Mouse (Mus musculus): Measurements from ENCODE around the gene Zcchc9. TPM values are rescaled to one million over a fixed set of nuclear protein-coding genes. Genes with fewer than 3 reads are reported as not detected.

Zcchc9 gene
- polyA plus RNA-seq (2014; fragmentation: Nextera tagmentation; extraction: Ambion mirVana): 30.2 and 30.6 TPM in 2 replicates

DNA sequence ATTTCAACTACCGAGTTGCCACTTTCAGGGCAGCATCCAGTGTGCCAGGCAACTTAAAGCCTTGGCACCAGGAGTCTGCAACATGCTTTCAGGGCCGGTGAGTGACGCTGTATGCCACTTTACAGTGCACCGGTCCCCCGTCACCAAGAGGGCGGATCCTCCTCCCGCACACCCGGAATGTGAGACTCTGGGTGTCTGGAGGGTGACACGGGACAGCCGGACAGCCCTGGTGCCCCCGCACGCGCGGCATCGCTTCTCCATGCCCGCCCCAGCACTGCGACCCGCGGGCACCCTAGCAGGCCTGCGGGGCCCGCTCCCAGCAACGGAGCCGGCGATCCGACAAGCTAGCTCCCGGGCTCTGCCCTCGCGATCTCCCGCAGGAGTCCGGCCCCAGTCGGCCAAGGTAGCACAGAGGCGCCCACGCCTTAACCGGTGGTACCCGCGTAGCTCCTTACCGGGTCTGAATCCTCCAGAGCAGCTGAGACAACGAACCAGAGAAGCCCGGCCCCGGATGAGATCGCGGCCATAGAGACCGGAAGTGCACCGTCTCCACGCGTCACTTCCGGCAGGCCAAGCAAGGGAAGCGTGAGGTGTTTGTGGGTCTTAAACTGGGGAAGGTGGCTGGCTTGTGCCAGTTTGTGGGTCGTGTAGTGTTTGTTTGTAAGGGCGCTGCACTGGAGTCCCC, at the start of gene Zcchc9:
Zcchc9 (minus strand) TSS at position 551 of the 685 bp plus-strand sequence.
- Histone ChIP-seq H3K4me2 (ENCODE audit: low read length) (peak within 1 kb of the TSS; percentile 62), H3K27me3 (replicated peaks; ENCODE audit: control insufficient read depth, insufficient read depth, low read length) (no peaks in the 10 kb centered on the region), H3K4me1 (replicated peaks; ENCODE audit: control insufficient read depth, insufficient read depth, low read length) (peaks cover 8% of the 10 kb centered on the region), H3K36me3 (ENCODE audit: control insufficient read depth, insufficient read depth, low read length) (peaks cover 20% of the 10 kb centered on the region), H3K9ac (ENCODE audit: low read length) (peak within 1 kb of the TSS; percentile 98), H3K27ac (ENCODE audit: low read depth) (peak within 1 kb of the TSS; percentile 91), H3K9me3 (ENCODE audit: control insufficient read depth, low read length) (no peaks in the 10 kb centered on the region), H3K4me3 (ENCODE audit: low read depth, low read length) (peak within 1 kb of the TSS; percentile 95)
- ATAC-seq (replicated peaks; ENCODE audit: low FRiP score, low TSS enrichment, low read depth): peak; percentile 99
- WGBS: under 1% methylated on average over 50 of the region's 50 CpGs
- DNase-seq (ENCODE audit: low spot score): peak; percentile 95

DNA sequence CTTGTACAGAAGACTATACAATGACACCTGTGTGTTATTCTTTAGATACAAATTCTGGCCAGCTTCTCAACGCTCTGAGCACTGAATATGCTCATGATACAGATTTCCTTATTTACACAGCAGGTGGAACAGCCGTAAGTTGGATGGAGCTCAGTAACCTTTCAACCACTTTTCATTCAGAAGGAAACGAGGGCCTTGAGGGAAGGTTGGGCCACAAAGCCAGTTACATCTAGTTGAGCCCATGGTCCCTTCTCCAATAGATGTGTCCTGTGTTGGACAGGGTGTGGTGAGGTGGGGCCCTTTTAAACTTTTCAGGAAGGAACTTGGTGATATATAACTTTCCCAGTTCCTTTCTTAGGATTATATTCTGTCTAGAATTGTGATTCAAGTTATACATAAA, 46.9 kb upstream of the Zcchc9 start:
- no peaks in the 10 kb centered on the region for H3K36me3 ChIP-seq (ENCODE audit: control insufficient read depth, insufficient read depth, low read length)
- ATAC-seq (replicated peaks; ENCODE audit: low FRiP score, low TSS enrichment, low read depth): no peak
- 73% methylated on average over 3 of the region's 3 CpGs for WGBS
- H3K27ac ChIP-seq (ENCODE audit: low read depth): no peak overlapping the region
- H3K4me2 ChIP-seq (ENCODE audit: low read length): no peak overlapping the region
- no peak overlapping the region for H3K4me3 ChIP-seq (ENCODE audit: low read depth, low read length)
- H3K9ac ChIP-seq (ENCODE audit: low read length): no peak overlapping the region
- no peak for DNase-seq (ENCODE audit: low spot score)
- H3K4me1 ChIP-seq (replicated peaks; ENCODE audit: control insufficient read depth, insufficient read depth, low read length): no peaks in the 10 kb centered on the region
- H3K27me3 ChIP-seq (replicated peaks; ENCODE audit: control insufficient read depth, insufficient read depth, low read length): no peaks in the 10 kb centered on the region
- H3K9me3 ChIP-seq (ENCODE audit: control insufficient read depth, low read length): no peaks in the 10 kb centered on the region

DNA sequence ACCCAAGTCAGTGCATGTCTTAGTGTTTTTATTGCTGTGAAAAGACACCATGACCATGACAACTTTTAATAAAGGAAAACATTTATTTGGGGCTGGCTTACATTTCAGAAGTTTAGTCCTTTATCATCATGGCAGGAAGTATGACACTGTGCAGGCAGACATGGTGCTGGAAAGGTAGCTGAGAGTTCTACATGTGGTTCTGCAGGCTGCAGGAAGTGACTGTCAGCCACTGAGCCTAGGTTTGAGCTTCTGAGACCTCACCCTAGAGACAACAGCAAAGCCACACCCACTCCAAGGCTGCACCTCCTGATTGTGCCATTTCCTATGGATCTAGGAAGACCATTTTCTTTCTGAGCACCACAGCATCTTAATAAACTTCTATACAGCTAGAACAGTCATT, 20.4 kb upstream of the Zcchc9 start:
- Histone ChIP-seq H3K9ac (ENCODE audit: low read length) (no peak overlapping the region), H3K4me3 (ENCODE audit: low read depth, low read length) (no peak overlapping the region), H3K4me2 (ENCODE audit: low read length) (no peak overlapping the region), H3K9me3 (ENCODE audit: control insufficient read depth, low read length) (no peaks in the 10 kb centered on the region), H3K4me1 (replicated peaks; ENCODE audit: control insufficient read depth, insufficient read depth, low read length) (no peaks in the 10 kb centered on the region; the same call in 1 of the 2 replicates), H3K27me3 (replicated peaks; ENCODE audit: control insufficient read depth, insufficient read depth, low read length) (no peaks in the 10 kb centered on the region), H3K36me3 (ENCODE audit: control insufficient read depth, insufficient read depth, low read length) (no peaks in the 10 kb centered on the region), H3K27ac (ENCODE audit: low read depth) (no peak overlapping the region)
- ATAC-seq (replicated peaks; ENCODE audit: low FRiP score, low TSS enrichment, low read depth) (no peak), DNase-seq (ENCODE audit: low spot score) (no peak)

DNA sequence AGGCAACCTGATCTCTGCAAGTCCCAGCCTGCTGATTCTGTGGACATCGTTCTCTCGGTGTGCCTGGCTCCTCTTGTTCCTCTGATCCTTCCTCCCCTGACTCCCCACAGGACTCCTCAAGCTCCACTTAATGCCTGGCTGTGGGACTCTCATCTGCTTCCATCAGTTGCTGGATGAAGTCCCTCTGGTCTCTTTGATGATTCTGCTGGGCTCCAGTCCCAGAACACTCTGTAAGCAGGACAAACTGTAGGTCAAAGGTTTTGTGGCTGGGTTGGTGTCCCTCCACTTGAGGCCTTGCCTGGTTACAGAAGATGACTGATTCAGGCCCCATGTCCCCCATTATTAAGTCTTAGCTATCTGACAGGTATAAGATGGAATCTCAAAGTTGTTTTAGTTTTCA, 18.6 kb upstream of the Zcchc9 start:
- no peak overlapping the region for H3K27ac ChIP-seq (ENCODE audit: low read depth)
- H3K9ac ChIP-seq (ENCODE audit: low read length): no peak overlapping the region
- ATAC-seq (replicated peaks; ENCODE audit: low FRiP score, low TSS enrichment, low read depth): no peak
- H3K4me3 ChIP-seq (ENCODE audit: low read depth, low read length): no peak overlapping the region
- DNase-seq (ENCODE audit: low spot score): no peak
- H3K4me2 ChIP-seq (ENCODE audit: low read length): no peak overlapping the region
- H3K27me3 ChIP-seq (replicated peaks; ENCODE audit: control insufficient read depth, insufficient read depth, low read length): no peaks in the 10 kb centered on the region
- 95% methylated on average over 2 of the region's 2 CpGs for WGBS
- H3K9me3 ChIP-seq (ENCODE audit: control insufficient read depth, low read length): no peaks in the 10 kb centered on the region
- no peaks in the 10 kb centered on the region; the same call in 1 of the 2 replicates for H3K4me1 ChIP-seq (replicated peaks; ENCODE audit: control insufficient read depth, insufficient read depth, low read length)
- no peaks in the 10 kb centered on the region for H3K36me3 ChIP-seq (ENCODE audit: control insufficient read depth, insufficient read depth, low read length)

DNA sequence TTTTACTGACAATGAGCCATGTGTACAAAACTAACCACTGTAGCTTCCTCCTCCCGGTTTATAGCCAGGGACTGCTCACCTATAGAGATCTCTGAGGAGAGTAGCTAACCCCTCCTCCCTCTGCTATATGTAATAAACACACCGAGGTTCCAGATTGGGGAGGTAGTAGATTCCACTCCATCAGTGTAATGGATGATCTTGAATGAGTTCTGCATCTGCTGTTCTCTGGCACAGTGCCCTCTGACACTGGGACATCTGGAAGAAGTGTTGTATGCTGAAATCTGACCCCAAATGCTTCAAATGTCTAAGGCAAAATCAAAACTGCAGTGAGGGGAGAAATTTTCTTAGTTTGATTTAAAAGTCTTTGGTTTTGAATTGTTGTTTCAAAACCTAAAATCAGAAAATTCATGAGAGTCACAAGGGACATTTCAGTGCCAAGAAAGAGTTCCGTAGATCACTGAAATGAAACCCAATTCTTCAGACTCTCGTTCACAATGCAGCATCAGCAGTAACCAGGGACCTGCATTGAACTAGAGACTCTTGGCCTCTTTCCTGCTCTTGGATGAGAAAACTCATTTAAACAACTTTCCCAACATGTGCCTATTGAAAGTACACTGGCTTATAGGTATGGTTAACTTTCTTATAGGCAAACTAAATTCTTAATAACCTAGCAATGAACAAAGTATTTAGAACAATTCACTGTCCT, 17.5 kb upstream of the Zcchc9 start:
- Histone ChIP-seq H3K4me1 (replicated peaks; ENCODE audit: control insufficient read depth, insufficient read depth, low read length) (no peaks in the 10 kb centered on the region; the same call in 1 of the 2 replicates), H3K27me3 (replicated peaks; ENCODE audit: control insufficient read depth, insufficient read depth, low read length) (no peaks in the 10 kb centered on the region), H3K4me2 (ENCODE audit: low read length) (no peak overlapping the region), H3K9me3 (ENCODE audit: control insufficient read depth, low read length) (no peaks in the 10 kb centered on the region), H3K4me3 (ENCODE audit: low read depth, low read length) (no peak overlapping the region), H3K36me3 (ENCODE audit: control insufficient read depth, insufficient read depth, low read length) (no peaks in the 10 kb centered on the region), H3K27ac (ENCODE audit: low read depth) (no peak overlapping the region), H3K9ac (ENCODE audit: low read length) (no peak overlapping the region)
- DNase-seq (ENCODE audit: low spot score): no peak
- no peak for ATAC-seq (replicated peaks; ENCODE audit: low FRiP score, low TSS enrichment, low read depth)
- WGBS: 51% methylated on average over 4 of the region's 4 CpGs

DNA sequence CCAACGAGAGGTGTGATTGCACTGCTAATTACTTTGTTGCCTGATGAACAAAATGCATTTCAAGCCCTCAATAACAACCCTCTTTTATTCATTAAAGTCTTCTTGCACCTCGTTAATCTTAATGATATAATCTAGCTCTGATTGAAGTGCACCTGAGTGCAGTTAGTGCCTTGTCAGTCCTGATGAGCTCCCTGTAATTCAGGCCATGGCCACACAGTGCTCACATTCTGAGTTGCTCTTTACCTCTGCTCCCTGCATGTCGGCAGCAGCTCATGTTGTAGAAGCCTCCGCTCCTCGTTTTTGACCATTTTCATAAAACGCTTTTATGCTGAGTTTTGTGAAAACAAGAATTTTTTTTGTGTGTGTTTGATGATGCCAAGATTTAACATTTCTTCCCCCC, 16.2 kb upstream of the Zcchc9 start:
- Histone ChIP-seq H3K4me3 (ENCODE audit: low read depth, low read length) (no peak overlapping the region), H3K4me2 (ENCODE audit: low read length) (no peak overlapping the region), H3K9ac (ENCODE audit: low read length) (no peak overlapping the region), H3K9me3 (ENCODE audit: control insufficient read depth, low read length) (no peaks in the 10 kb centered on the region), H3K27me3 (replicated peaks; ENCODE audit: control insufficient read depth, insufficient read depth, low read length) (no peaks in the 10 kb centered on the region), H3K27ac (ENCODE audit: low read depth) (no peak overlapping the region), H3K36me3 (ENCODE audit: control insufficient read depth, insufficient read depth, low read length) (no peaks in the 10 kb centered on the region), H3K4me1 (replicated peaks; ENCODE audit: control insufficient read depth, insufficient read depth, low read length) (no peaks in the 10 kb centered on the region; the same call in 1 of the 2 replicates)
- DNase-seq (ENCODE audit: low spot score) (no peak), ATAC-seq (replicated peaks; ENCODE audit: low FRiP score, low TSS enrichment, low read depth) (no peak)
- 72% methylated on average over 6 of the region's 6 CpGs for WGBS

DNA sequence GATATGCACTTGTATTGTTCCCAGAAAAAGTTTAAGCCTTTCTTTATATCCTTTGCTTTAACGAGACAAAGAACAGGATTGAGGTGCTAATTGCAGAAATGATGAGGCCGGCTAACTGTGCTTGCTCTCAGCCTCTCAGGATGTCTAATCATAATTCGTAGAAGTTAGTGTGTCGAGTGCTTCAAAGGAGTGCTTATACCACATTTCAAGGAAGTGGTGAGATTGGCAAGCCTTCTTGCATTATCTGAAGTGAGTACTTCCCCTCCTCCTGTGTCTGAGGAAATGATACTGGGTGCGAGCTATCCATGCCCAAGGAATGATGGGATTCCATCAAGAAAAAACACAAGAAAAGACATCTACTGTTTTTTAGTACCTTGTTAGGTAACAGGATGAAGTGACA, 7.2 kb upstream of the Zcchc9 start:
- no peak overlapping the region for H3K9ac ChIP-seq (ENCODE audit: low read length)
- H3K36me3 ChIP-seq (ENCODE audit: control insufficient read depth, insufficient read depth, low read length): no peaks in the 10 kb centered on the region
- H3K4me2 ChIP-seq (ENCODE audit: low read length): no peak overlapping the region
- H3K9me3 ChIP-seq (ENCODE audit: control insufficient read depth, low read length): no peaks in the 10 kb centered on the region
- H3K4me1 ChIP-seq (replicated peaks; ENCODE audit: control insufficient read depth, insufficient read depth, low read length): no peaks in the 10 kb centered on the region
- no peak for ATAC-seq (replicated peaks; ENCODE audit: low FRiP score, low TSS enrichment, low read depth)
- H3K27ac ChIP-seq (ENCODE audit: low read depth): no peak overlapping the region
- WGBS: 94% methylated on average over 5 of the region's 5 CpGs
- no peak for DNase-seq (ENCODE audit: low spot score)
- no peaks in the 10 kb centered on the region for H3K27me3 ChIP-seq (replicated peaks; ENCODE audit: control insufficient read depth, insufficient read depth, low read length)
- H3K4me3 ChIP-seq (ENCODE audit: low read depth, low read length): no peak overlapping the region

DNA sequence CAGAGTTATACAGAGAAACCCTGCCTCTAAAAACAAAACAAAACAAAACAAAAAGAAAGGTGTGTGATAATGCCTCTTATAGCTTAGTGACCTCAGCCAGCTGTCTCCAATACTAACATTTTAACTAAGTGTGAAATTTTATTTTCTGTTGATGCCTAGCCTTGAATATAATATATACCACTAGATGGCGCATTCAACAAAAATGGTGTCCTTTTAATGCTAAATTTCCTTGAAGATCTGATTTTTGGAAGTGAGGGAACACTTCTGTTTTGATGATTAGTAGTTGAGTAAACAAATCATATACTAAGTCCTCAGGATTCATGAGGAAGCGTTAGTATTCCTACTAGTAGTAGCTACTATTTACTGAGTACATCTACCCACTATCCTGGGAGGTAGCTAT, 2.0 kb upstream of the Zcchc9 start:
- Histone ChIP-seq H3K4me3 (ENCODE audit: low read depth, low read length) (no peak overlapping the region), H3K9me3 (ENCODE audit: control insufficient read depth, low read length) (no peaks in the 10 kb centered on the region), H3K27ac (ENCODE audit: low read depth) (no peak overlapping the region), H3K4me2 (ENCODE audit: low read length) (no peak overlapping the region), H3K4me1 (replicated peaks; ENCODE audit: control insufficient read depth, insufficient read depth, low read length) (peaks cover 8% of the 10 kb centered on the region), H3K9ac (ENCODE audit: low read length) (no peak overlapping the region), H3K36me3 (ENCODE audit: control insufficient read depth, insufficient read depth, low read length) (peaks cover 16% of the 10 kb centered on the region), H3K27me3 (replicated peaks; ENCODE audit: control insufficient read depth, insufficient read depth, low read length) (no peaks in the 10 kb centered on the region)
- ATAC-seq (replicated peaks; ENCODE audit: low FRiP score, low TSS enrichment, low read depth) (no peak), DNase-seq (ENCODE audit: low spot score) (no peak)
- WGBS: 34% methylated on average over 2 of the region's 2 CpGs
